Mouse (Mus musculus) E14TG2a.4 (cell line): ENCODE data around the gene Ppox.
"Not testable (repeated sequence)": the region's sequence is repeated elsewhere in the genome, so short reads cannot be mapped to it uniquely, and the experiment has no call there.

Experiments used
- H3K27me3 ChIP-seq: 2 replicates; pipeline ENCODE4 v1.6.1; 2014; ENCODE audit warnings: low read length, control low read depth; ENCODE audit not compliant: insufficient read depth
- H3K36me3 ChIP-seq: 2 replicates; pipeline ENCODE4 v1.6.1; 2014; ENCODE audit warnings: low read length, control low read depth; ENCODE audit not compliant: insufficient read depth
- H3K4me1 ChIP-seq: replicated peaks from 2 replicates; pipeline ENCODE4 v1.6.1; 2014; ENCODE audit warnings: low read depth, low read length, control low read depth
- H3K4me3 ChIP-seq: replicated peaks from 2 replicates; pipeline ENCODE4 v1.5.1; 2014; ENCODE audit warnings: mild to moderate bottlenecking, low read length
- H3K9me3 ChIP-seq: 2 replicates; pipeline ENCODE4 v1.6.1; 2014; ENCODE audit warnings: low read length, control low read depth
- CTCF ChIP-seq: conservative IDR thresholded peaks from 2 replicates; pipeline ENCODE4 v1.5.1; 2014; ENCODE audit warnings: low read length
- NANOG ChIP-seq: IDR thresholded peaks from 2 replicates; pipeline ENCODE4 v1.6.1; 2014; ENCODE audit warnings: borderline replicate concordance, low read length, mixed read lengths
- POU5F1 ChIP-seq: IDR thresholded peaks from 2 replicates; pipeline ENCODE4 v1.6.1; 2014; ENCODE audit warnings: low read length, borderline replicate concordance

The Ppox gene

GRCm38 (mm10) chr1:171280916-171281527 is at the start of gene Ppox:
Ppox (minus strand) TSS chr1:171281186.
- H3K4me1 ChIP-seq: peaks cover 62% of the 10 kb centered on the region
- no peaks in the 10 kb centered on the region for H3K27me3 ChIP-seq
- H3K9me3 ChIP-seq: no peaks in the 10 kb centered on the region
- peak within 1 kb of the TSS; percentile 86 for H3K4me3 ChIP-seq
- no peak for TF ChIP-seq CTCF
- H3K36me3 ChIP-seq: peaks cover 73% of the 10 kb centered on the region

- Histone ChIP-seq H3K9me3 (no peaks in the 10 kb centered on the region), H3K4me3 (peak overlapping the region; percentile 87), H3K4me1 (peaks cover 73% of the 10 kb centered on the region), H3K36me3 (peaks cover 47% of the 10 kb centered on the region), H3K27me3 (no peaks in the 10 kb centered on the region)
- TF ChIP-seq POU5F1: no peak
- no peak for TF ChIP-seq CTCF
- TF ChIP-seq NANOG: no peak
These were observed 49.2 kb upstream of the Ppox start for GRCm38 (mm10) chr1:171330216-171330560.

GRCm38 (mm10) chr1:171329433-171330215 is 48.6 kb upstream of the Ppox start:
- no peak for TF ChIP-seq CTCF
- Histone ChIP-seq H3K9me3 (no peaks in the 10 kb centered on the region), H3K36me3 (peaks cover 48% of the 10 kb centered on the region), H3K27me3 (no peaks in the 10 kb centered on the region), H3K4me1 (peaks cover 75% of the 10 kb centered on the region), H3K4me3 (peak overlapping the region; percentile 87)

- peak within 1 kb of the TSS; percentile 87 for H3K4me3 ChIP-seq
- H3K27me3 ChIP-seq: no peaks in the 10 kb centered on the region
- peaks cover 73% of the 10 kb centered on the region for H3K4me1 ChIP-seq
- peaks cover 41% of the 10 kb centered on the region for H3K36me3 ChIP-seq
- no peaks in the 10 kb centered on the region for H3K9me3 ChIP-seq
- TF ChIP-seq NANOG (no peak), POU5F1 (no peak), CTCF (no peak)
These were observed 48.0 kb upstream of the Ppox start, which contains the start of gene Dedd for GRCm38 (mm10) chr1:171328839-171329432. Dedd (plus strand) TSS chr1:171329145.

- peaks cover 73% of the 10 kb centered on the region for H3K4me1 ChIP-seq
- peaks cover 34% of the 10 kb centered on the region for H3K36me3 ChIP-seq
- TF ChIP-seq CTCF (no peak), NANOG (no peak), POU5F1 (no peak)
- H3K27me3 ChIP-seq: no peaks in the 10 kb centered on the region
- peak overlapping the region; percentile 87 for H3K4me3 ChIP-seq
- no peaks in the 10 kb centered on the region for H3K9me3 ChIP-seq
These were observed 47.3 kb upstream of the Ppox start for GRCm38 (mm10) chr1:171328244-171328643.

GRCm38 (mm10) chr1:171326588-171326987 is 45.6 kb upstream of the Ppox start:
- H3K27me3 ChIP-seq, H3K4me3 ChIP-seq, H3K9me3 ChIP-seq: not testable (repeated sequence)
- Histone ChIP-seq H3K36me3 (peaks cover 23% of the 10 kb centered on the region), H3K4me1 (peaks cover 73% of the 10 kb centered on the region)

GRCm38 (mm10) chr1:171325571-171325970 is 44.6 kb upstream of the Ppox start:
- Histone ChIP-seq H3K9me3 (no peaks in the 10 kb centered on the region), H3K36me3 (peaks cover 23% of the 10 kb centered on the region), H3K27me3 (no peaks in the 10 kb centered on the region), H3K4me3 (no peak overlapping the region), H3K4me1 (peaks cover 74% of the 10 kb centered on the region)
- TF ChIP-seq NANOG: no peak
- no peak for TF ChIP-seq POU5F1
- no peak for TF ChIP-seq CTCF

- H3K4me3 ChIP-seq: 0 out of 2 replicates have a peak overlapping the region, but pooled peaks have one; percentile 35
- H3K4me1 ChIP-seq: peaks cover 71% of the 10 kb centered on the region
- no peaks in the 10 kb centered on the region for H3K27me3 ChIP-seq
- no peaks in the 10 kb centered on the region for H3K9me3 ChIP-seq
- TF ChIP-seq CTCF (no peak), POU5F1 (no peak), NANOG (no peak)
- H3K36me3 ChIP-seq: peaks cover 17% of the 10 kb centered on the region
These were observed 41.0 kb upstream of the Ppox start for GRCm38 (mm10) chr1:171322012-171322411.
